Mouse (Mus musculus) forelimb bud, embryonic 11.5 days (tissue): Measurements from ENCODE around the gene Tmprss12.
A peak's percentile ranks its signal among the peaks of the same experiment; 100 is the strongest.
"Not testable (repeated sequence)": the region's sequence is repeated elsewhere in the genome, so short reads cannot be mapped to it uniquely, and the experiment has no call there.

Experiments used
- DNase-seq: peaks from one replicate; pipeline ENCODE4 v3.0.0-alpha.2; 2012; ENCODE audit warnings: low read depth, low spot score

Tmprss12 gene

DNA sequence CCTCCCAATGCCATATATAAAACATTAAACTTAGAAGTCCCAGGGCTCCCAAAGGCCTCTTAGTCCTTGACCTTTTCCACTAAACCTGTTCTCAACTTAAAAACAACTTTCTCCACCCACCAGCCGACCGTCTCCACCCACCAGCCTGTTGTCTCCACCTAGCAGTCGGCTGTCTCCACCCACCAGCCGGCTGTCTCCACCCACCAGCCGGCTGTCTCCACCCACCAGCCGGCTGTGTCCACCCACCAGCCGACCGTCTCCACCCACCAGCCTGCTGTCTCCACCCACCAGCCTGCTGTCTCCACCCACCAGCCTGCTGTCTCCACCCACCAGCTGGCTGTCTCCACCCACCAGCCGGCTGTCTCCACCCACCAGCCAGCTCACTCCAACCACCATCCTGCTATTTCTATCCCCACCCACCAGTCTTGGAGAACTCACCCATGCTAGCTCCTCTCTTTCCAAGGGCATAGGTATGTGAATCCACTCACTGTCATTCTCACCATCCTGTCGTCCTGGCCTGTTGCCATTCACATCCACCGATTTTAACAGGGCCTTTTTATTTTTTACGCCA lies 43.5 kb downstream of the Tmprss12 start:
- DNase-seq = no peak

DNA sequence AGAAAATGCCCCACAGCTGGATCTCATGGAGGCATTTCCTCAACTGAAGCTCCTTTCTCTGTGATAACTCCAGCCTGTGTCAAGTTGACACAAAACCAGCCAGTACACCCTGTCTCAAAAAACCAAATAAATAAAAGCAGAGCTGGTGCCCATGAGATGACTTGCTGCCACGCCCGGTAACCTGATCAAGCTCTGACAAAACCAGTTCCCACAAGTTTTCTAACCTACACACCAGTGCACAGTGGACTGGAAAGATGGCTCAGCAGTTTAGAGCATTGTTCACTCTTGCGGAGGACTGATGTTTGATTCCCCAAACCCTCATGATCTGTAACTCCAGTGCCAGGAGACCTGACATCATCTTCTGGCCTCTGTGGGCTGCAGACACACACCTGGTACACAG lies 44.6 kb downstream of the Tmprss12 start:
- DNase-seq = no peak

DNA sequence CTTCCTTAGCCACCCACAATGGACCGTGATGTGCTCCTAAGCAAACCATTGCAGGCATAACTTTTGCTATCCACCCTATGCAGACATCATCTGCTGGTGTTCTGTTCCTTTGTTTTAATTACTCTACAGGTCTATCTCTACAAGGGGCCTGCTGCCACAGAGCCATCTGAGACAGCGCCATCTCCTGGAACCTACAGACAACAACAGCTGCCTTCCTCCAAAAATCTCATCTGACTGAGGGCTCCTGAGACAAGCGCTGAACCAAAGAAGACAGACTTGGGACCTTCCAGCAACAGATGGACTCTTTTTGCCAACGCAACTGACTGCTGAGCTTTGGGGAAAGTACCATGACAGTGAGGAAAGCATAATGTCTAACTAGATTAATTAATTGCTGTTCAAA lies 47.5 kb downstream of the Tmprss12 start:
- DNase-seq = not testable (repeated sequence)

DNA sequence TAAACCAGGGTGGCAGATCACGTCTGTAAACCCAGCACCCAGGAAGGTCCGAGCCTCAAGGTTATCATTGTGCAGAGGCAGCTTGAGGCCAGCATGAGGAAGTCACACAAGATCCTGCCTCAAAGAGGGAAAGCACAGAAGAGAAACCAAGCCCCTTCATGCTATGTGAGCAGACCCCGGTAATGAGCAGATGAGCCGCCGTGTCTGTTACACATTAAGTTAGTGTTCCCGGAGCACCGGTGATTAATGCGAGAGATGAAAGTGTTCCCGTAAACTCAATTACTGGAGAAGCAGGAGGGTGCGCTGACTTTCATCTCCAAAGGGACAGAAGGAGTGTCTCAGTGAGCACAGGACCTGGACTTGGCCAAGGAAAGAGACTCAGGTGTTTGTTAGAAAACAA lies 48.7 kb downstream of the Tmprss12 start:
- DNase-seq = not testable (repeated sequence)

GRCm38 (mm10) chr15:100330739-100331138 lies 50.1 kb downstream of the Tmprss12 start:
- no peak for DNase-seq

DNA sequence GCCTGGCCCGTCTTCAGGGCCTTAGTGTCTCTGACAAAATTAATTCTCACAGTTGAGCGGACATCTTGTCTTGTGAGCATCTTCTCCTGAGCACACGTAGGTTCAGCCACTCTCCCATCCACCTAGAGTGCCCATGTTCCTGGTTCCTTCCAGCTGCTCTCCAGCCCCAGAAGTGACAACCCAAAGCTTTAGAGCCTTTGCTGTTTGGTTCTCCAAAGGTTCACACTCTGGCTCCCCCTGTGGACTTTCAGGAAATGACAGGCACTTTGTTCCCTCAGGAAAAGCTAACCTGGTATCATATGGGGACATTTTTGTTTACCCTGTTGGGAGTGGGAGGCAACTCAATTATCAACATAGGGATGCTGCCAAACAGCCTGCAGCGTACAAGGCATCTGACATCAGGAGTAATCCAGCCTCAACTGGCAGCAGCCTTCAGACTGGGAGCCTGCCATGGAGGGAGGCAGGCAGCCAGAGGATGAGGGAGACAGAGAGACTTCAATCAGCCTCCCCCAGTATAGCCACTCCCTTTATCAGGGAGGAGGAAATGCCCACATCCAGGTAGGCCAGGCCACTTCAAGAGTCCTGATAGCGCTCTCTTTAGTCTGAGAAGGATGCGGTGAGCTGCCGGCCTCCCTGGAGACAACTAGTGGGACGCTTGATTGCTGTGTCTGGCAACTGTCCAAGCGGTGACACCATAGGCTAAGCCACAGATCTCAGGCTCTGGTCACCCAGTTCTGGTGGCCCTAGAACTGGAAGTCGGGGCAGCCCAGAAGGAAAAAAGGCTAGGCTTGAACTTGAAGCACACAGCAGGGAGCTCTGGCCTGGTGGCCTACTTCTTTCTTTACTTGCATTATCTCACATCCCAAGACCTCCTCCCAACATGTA lies 51.7 kb downstream of the Tmprss12 start:
- DNase-seq = not testable (repeated sequence)

- DNase-seq = no peak
Measured at GRCm38 (mm10) chr15:100334629-100335028, 54.0 kb downstream of the Tmprss12 start, which contains the start of gene Mettl7a3. TSS of gene Mettl7a3 (plus strand) at chr15:100334929.

- not testable (repeated sequence) for DNase-seq
Measured at GRCm38 (mm10) chr15:100337328-100337727, 56.7 kb downstream of the Tmprss12 start.

DNA sequence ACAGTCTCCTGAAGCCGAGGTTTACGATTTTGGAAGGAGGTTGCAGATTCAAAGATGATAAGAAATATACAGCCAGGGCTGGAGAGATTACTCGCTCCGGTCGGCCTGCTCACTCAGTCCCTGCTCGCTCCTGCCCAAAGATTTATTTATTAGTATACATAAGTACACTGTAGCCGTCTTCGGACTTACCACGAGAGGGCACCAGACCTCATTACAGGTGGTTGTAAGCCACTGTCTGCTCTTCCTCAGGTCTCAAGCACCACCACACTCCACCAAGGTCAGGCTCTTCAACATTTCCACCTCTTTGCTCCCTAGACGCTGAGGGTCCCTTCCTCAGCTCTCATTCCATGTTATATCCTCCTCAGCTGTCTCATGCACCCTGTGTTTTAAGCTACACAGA lies 57.2 kb downstream of the Tmprss12 start:
- DNase-seq = peak; percentile 32

GRCm38 (mm10) chr15:100341314-100341980 lies 60.8 kb downstream of the Tmprss12 start:
- DNase-seq = not testable (repeated sequence)
